In the genomic region with DNA sequence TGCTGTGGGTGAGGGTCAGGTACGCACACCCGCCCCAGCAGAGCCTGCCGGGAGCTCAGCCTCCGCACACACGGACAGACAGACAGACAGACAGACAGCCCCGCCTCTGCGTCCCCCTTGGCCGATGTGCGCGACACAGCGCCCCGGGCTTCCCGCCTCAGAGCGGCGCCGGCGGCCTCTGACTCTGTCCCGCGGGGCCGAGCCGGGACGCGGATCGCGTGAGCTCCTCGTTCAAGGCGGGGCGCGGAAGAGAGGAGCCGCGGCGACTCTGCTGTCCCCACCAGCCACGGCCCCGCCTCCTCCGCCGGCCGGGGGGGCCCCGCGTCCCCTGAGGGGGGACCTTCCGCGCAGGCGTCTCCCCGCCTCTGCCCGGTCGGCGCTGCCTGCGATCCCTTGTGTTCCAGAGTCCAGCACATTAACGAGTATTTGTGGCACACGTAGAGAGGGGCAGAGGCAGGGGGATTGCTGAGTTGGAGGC, we compare ENCODE assay signal across 8 mouse cellular contexts. TPM values are rescaled to one million over a fixed set of nuclear protein-coding genes. Genes with fewer than 3 reads are reported as not detected.
DNase-seq lines count a peak whose midpoint lies in the region; ATAC-seq and TF ChIP-seq lines count a peak whose summit lies in the region.

No protein-coding gene starts in this region.

- H3K9me3 ChIP-seq in forebrain, embryonic 11.5 days (ENCODE audit: control insufficient read depth, low read length): peaks cover 3% of the 10 kb centered on the region; the same call in 1 of the 2 replicates
- 0 out of 2 replicates have a peak, but pooled peaks cover 2% of the 10 kb centered on the region for H3K9me3 ChIP-seq in heart, embryonic 16.5 days (replicated peaks; ENCODE audit: control insufficient read depth, low read length)
- H3K9me3 ChIP-seq in liver, postnatal 0 days (ENCODE audit: low read length): no peaks in the 10 kb centered on the region
- no peaks in the 10 kb centered on the region for H3K9me3 ChIP-seq in neural tube, embryonic 13.5 days

- peak overlapping the region; percentile 76 for H3K9ac ChIP-seq in forebrain, embryonic 11.5 days (ENCODE audit: low read length)
- H3K9ac ChIP-seq in heart, embryonic 16.5 days (ENCODE audit: low read length): peak overlapping the region; percentile 84
- H3K9ac ChIP-seq in liver, postnatal 0 days (replicated peaks): peak overlapping the region; percentile 71
- peak overlapping the region; percentile 82 for H3K9ac ChIP-seq in neural tube, embryonic 13.5 days

- WGBS in forebrain, embryonic 11.5 days: under 1% methylated on average over 48 of the region's 49 CpGs
- under 1% methylated on average over 46 of the region's 49 CpGs for WGBS in heart, embryonic 16.5 days
- 0% methylated on average over 41 of the region's 49 CpGs for WGBS in liver, postnatal 0 days (ENCODE audit: insufficient replicate concordance)
- under 1% methylated on average over 47 of the region's 49 CpGs for WGBS in neural tube, embryonic 13.5 days

- H3K4me3 ChIP-seq in forebrain, embryonic 11.5 days (ENCODE audit: low read depth, low read length): peak overlapping the region; percentile 53
- H3K4me3 ChIP-seq in heart, embryonic 16.5 days (ENCODE audit: low read length): peak overlapping the region; percentile 69
- H3K4me3 ChIP-seq in liver, postnatal 0 days (ENCODE audit: low read depth, low read length): peak overlapping the region; percentile 62
- H3K4me3 ChIP-seq in neural tube, embryonic 13.5 days: peak overlapping the region; percentile 59

- ATAC-seq in CD4-positive, CD25-positive, alpha-beta regulatory T cell, adult 4 months: peak; percentile 39
- ATAC-seq in forebrain, embryonic 11.5 days (replicated peaks; ENCODE audit: low FRiP score): peak; percentile 89
- peak; percentile 91 for ATAC-seq in heart, embryonic 16.5 days (replicated peaks; ENCODE audit: extremely low read depth, insufficient read depth, low FRiP score)
- ATAC-seq in liver, postnatal 0 days: peak; percentile 77
- ATAC-seq in neural tube, embryonic 13.5 days (ENCODE audit: low read depth): peak; percentile 91

- TF ChIP-seq EP300 in liver, postnatal 0 days (IDR thresholded peaks at IDR 0.05; ENCODE audit: low read depth): no peak

- no peak for TF ChIP-seq CTCF in liver, postnatal 0 days (IDR thresholded peaks at IDR 0.05; ENCODE audit: low read depth)

- peak; percentile 81 for DNase-seq in c-Kit-positive CD71-positive TER-119-negative erythroid progenitor cells, embryonic 14.5 days (ENCODE audit: low read depth)
- peak; percentile 93 for DNase-seq in forebrain, embryonic 11.5 days (ENCODE audit: low spot score)
- DNase-seq in kidney, postnatal 36 days: peak; percentile 89 to 94
- peak; percentile 91 for DNase-seq in liver, postnatal 0 days
- peak; percentile 69 for DNase-seq in telencephalon, adult 2 months (ENCODE audit: low read depth, low spot score)

- H3K27me3 ChIP-seq in forebrain, embryonic 11.5 days (ENCODE audit: control insufficient read depth, insufficient read depth, low read length): no peaks in the 10 kb centered on the region
- H3K27me3 ChIP-seq in heart, embryonic 16.5 days (ENCODE audit: control insufficient read depth, insufficient read depth, low read length): no peaks in the 10 kb centered on the region
- H3K27me3 ChIP-seq in liver, postnatal 0 days (ENCODE audit: insufficient read depth, low read length): no peaks in the 10 kb centered on the region
- no peaks in the 10 kb centered on the region for H3K27me3 ChIP-seq in neural tube, embryonic 13.5 days

- 0 out of 2 replicates have a peak, but pooled peaks cover 2% of the 10 kb centered on the region for H3K4me1 ChIP-seq in forebrain, embryonic 11.5 days (replicated peaks; ENCODE audit: control insufficient read depth, insufficient read depth, low read length)
- H3K4me1 ChIP-seq in heart, embryonic 16.5 days (ENCODE audit: control insufficient read depth, insufficient read depth, low read length): peaks cover 2% of the 10 kb centered on the region
- H3K4me1 ChIP-seq in liver, postnatal 0 days (ENCODE audit: insufficient read depth): peaks cover 24% of the 10 kb centered on the region
- peaks cover 18% of the 10 kb centered on the region for H3K4me1 ChIP-seq in neural tube, embryonic 13.5 days (replicated peaks)

- H3K36me3 ChIP-seq in forebrain, embryonic 11.5 days (ENCODE audit: control insufficient read depth, insufficient read depth, low read length): no peaks in the 10 kb centered on the region
- H3K36me3 ChIP-seq in heart, embryonic 16.5 days (ENCODE audit: control insufficient read depth, insufficient read depth): no peaks in the 10 kb centered on the region
- no peaks in the 10 kb centered on the region for H3K36me3 ChIP-seq in liver, postnatal 0 days (replicated peaks; ENCODE audit: insufficient read depth, low read length)
- H3K36me3 ChIP-seq in neural tube, embryonic 13.5 days: no peaks in the 10 kb centered on the region

- peak overlapping the region; percentile 78 for H3K4me2 ChIP-seq in forebrain, embryonic 11.5 days (ENCODE audit: low read depth, low read length, severe bottlenecking)
- H3K4me2 ChIP-seq in heart, embryonic 16.5 days (ENCODE audit: low read depth, low read length): peak overlapping the region; percentile 83
- H3K4me2 ChIP-seq in liver, postnatal 0 days (ENCODE audit: low read depth, low read length): peak overlapping the region; percentile 88
- H3K4me2 ChIP-seq in neural tube, embryonic 13.5 days: peak overlapping the region; percentile 64

- H3K27ac ChIP-seq in forebrain, embryonic 11.5 days (ENCODE audit: low read depth, low read length): peak overlapping the region; percentile 86
- H3K27ac ChIP-seq in heart, embryonic 16.5 days (ENCODE audit: low read length): peak overlapping the region; percentile 94
- peak overlapping the region; percentile 97 for H3K27ac ChIP-seq in liver, postnatal 0 days (ENCODE audit: low read depth)
- H3K27ac ChIP-seq in neural tube, embryonic 13.5 days (replicated peaks): peak overlapping the region; percentile 96

RNA-seq across cellular contexts. Expression of gene Ccr1, which starts 43.9 kb away (rescaled TPM):
- polyA plus RNA-seq in CD4-positive, CD25-positive, alpha-beta regulatory T cell, adult 4 months (2017; shearing (Covaris generic)): under 1 TPM; 0.89 to 0.98 TPM
- 0.60 TPM in 2 replicates for polyA plus RNA-seq in forebrain, embryonic 11.5 days (2014; fragmentation: Nextera tagmentation; extraction: Ambion mirVana)
- polyA plus RNA-seq in heart, embryonic 16.5 days (2015; fragmentation: Nextera tagmentation; extraction: Ambion mirVana): 1.2 and 1.8 TPM in 2 replicates
- 2.9 and 3.0 TPM in 2 replicates for polyA plus RNA-seq in liver, postnatal 0 days (2015; fragmentation: Nextera tagmentation; extraction: Ambion mirVana)
- polyA plus RNA-seq in neural tube, embryonic 13.5 days (2015; fragmentation: Nextera tagmentation; extraction: Ambion mirVana): 1.2 and 1.3 TPM in 2 replicates

RNA-seq across cellular contexts. Expression of gene Ccr1l1, which starts 53.6 kb away (rescaled TPM):
- not detected for polyA plus RNA-seq in CD4-positive, CD25-positive, alpha-beta regulatory T cell, adult 4 months (2017; shearing (Covaris generic))
- polyA plus RNA-seq in forebrain, embryonic 11.5 days (2014; fragmentation: Nextera tagmentation; extraction: Ambion mirVana): not detected in 2 replicates
- polyA plus RNA-seq in heart, embryonic 16.5 days (2015; fragmentation: Nextera tagmentation; extraction: Ambion mirVana): not detected in 2 replicates
- 0.09 TPM in 1 of 2 replicates, not detected in the other for polyA plus RNA-seq in liver, postnatal 0 days (2015; fragmentation: Nextera tagmentation; extraction: Ambion mirVana)
- polyA plus RNA-seq in neural tube, embryonic 13.5 days (2015; fragmentation: Nextera tagmentation; extraction: Ambion mirVana): not detected in 2 replicates

Comparison
In these comparisons a context has a peak if more than half of its experiments do, and no peak if none do; other contexts are left out.
1. Peak in every context shown above with its lines: DNase-seq, ATAC-seq, H3K4me3 ChIP-seq and H3K27ac ChIP-seq.
2. ATAC-seq: peak in every context shown above with its lines; median percentile 91 in heart, embryonic 16.5 days; 91 in neural tube, embryonic 13.5 days; 89 in forebrain, embryonic 11.5 days; 77 in liver, postnatal 0 days; 39 in CD4-positive, CD25-positive, alpha-beta regulatory T cell, adult 4 months.